In genomic region chr10:25023601-25024157, GRCm38 (mm10) we compare ENCODE assay signal across 9 mouse cellular contexts.
DNase-seq lines count a peak whose midpoint lies in the region; ATAC-seq lines count a peak whose summit lies in the region.
"Had no signal": no experiment of that assay in that cellular context is flagged by ENCODE, and none has a peak within 500 bp of the region (broad histone marks: within the 10 kb centered on the region; RNA-seq: fewer than 3 reads in every experiment).

No protein-coding gene starts in this region.

- ATAC-seq in midbrain, embryonic 12.5 days (ENCODE audit: low FRiP score, low read depth): peak; percentile 60; the same call in 1 of the 2 replicates

- WGBS in midbrain, embryonic 12.5 days: 68% methylated on average over 7 of the region's 7 CpGs
- 82% methylated on average over 7 of the region's 7 CpGs for WGBS in midbrain, embryonic 10.5 days

- no peaks in the 10 kb centered on the region for H3K36me3 ChIP-seq in midbrain, embryonic 12.5 days
- no peaks in the 10 kb centered on the region for H3K36me3 ChIP-seq in midbrain, embryonic 10.5 days

- H3K9me3 ChIP-seq in midbrain, embryonic 12.5 days: 0 out of 2 replicates have a peak, but pooled peaks cover 5% of the 10 kb centered on the region
- H3K9me3 ChIP-seq in midbrain, embryonic 10.5 days (replicated peaks): peaks cover 6% of the 10 kb centered on the region; the same call in 1 of the 2 replicates

- H3K4me3 ChIP-seq in midbrain, embryonic 12.5 days: no peak overlapping the region
- no peak overlapping the region for H3K4me3 ChIP-seq in midbrain, embryonic 10.5 days
- H3K4me3 ChIP-seq: myocyte had no signal

- no peak overlapping the region for H3K4me2 ChIP-seq in midbrain, embryonic 12.5 days (replicated peaks)

- no peak for DNase-seq in midbrain, embryonic 10.5 days (ENCODE audit: low spot score)
- DNase-seq in cerebellum, adult 9-10 months: peak; percentile 92
- peak; percentile 12 for DNase-seq in gastrocnemius, postnatal 10 days
- peak; percentile 57 to 81 for DNase-seq in layer of hippocampus, postnatal 14 days (ENCODE audit: low spot score in 2 of 2)
- DNase-seq in skeletal muscle tissue, adult 2 months (ENCODE audit: low read depth, low spot score): peak; percentile 45
- no peak for DNase-seq in spleen, postnatal 10 days (ENCODE audit: low spot score in 2 of 2)

- H3K27ac ChIP-seq in midbrain, embryonic 12.5 days (replicated peaks): no peak overlapping the region
- H3K27ac ChIP-seq in midbrain, embryonic 10.5 days (replicated peaks): no peak overlapping the region
- H3K27ac ChIP-seq: kidney, postnatal 0 days had no signal

- H3K27me3 ChIP-seq in midbrain, embryonic 12.5 days: no peaks in the 10 kb centered on the region
- no peaks in the 10 kb centered on the region for H3K27me3 ChIP-seq in midbrain, embryonic 10.5 days (ENCODE audit: low read depth, poor library complexity, severe bottlenecking)

- H3K4me1 ChIP-seq in midbrain, embryonic 12.5 days: peaks cover 5% of the 10 kb centered on the region; the same call in 1 of the 2 replicates
- peaks cover 3% of the 10 kb centered on the region; the same call in 1 of the 2 replicates for H3K4me1 ChIP-seq in midbrain, embryonic 10.5 days

- H3K9ac ChIP-seq in midbrain, embryonic 12.5 days (replicated peaks): no peak overlapping the region

Comparison
In these comparisons a context has a peak if more than half of its experiments do, and no peak if none do; other contexts are left out.
1. DNase-seq: peak in cerebellum, adult 9-10 months (single experiment), gastrocnemius, postnatal 10 days (single experiment), layer of hippocampus, postnatal 14 days (2 of 2) and skeletal muscle tissue, adult 2 months (single experiment); none in midbrain, embryonic 10.5 days (single experiment) and spleen, postnatal 10 days (0 of 2).